ENCODE assay signal across 9 mouse cellular contexts in the genomic region with DNA sequence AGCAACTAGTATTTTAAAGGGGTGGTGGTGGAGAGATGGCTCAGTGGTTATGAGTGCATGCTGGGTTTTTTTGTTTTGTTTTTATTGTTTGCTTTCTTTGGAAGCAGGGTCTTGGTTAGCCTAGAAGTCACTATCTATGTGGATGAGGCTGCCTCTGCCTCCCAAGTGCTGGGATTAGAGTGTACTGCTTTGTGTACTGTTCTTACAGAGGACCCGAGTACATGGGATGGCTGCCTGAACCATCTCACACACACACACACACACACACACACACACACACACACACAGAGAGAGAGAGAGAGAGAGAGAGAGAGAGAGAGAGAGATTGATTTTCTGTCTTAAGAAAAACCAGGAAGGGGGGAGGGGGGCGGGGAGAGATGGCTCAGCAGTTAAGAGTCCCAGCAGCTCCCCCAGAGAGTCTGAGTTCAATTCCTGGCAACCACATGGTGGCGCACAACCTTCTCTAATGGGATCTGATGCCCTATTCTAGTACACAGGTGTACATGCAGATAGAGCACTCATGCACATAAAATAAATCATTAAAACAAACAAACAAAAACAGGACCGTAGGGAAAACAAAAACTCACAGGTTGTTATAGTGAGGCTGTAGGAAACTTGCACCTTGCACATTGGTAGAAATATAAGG. TPM values are rescaled to one million over a fixed set of nuclear protein-coding genes. Genes with fewer than 3 reads are reported as not detected.
DNase-seq lines count a peak whose midpoint lies in the region; ATAC-seq and TF ChIP-seq lines count a peak whose summit lies in the region.
"Had no signal": no experiment of that assay in that cellular context is flagged by ENCODE, and none has a peak within 500 bp of the region (broad histone marks: within the 10 kb centered on the region; RNA-seq: fewer than 3 reads in every experiment).

No protein-coding gene starts in this region.

- H3K36me3 ChIP-seq in hindbrain, embryonic 15.5 days: peaks cover 6% of the 10 kb centered on the region
- H3K36me3 ChIP-seq in liver, embryonic 12.5 days: peaks cover 27% of the 10 kb centered on the region
- peaks cover 5% of the 10 kb centered on the region; the same call in 1 of the 2 replicates for H3K36me3 ChIP-seq in neural tube, embryonic 14.5 days (ENCODE audit: control insufficient read depth, insufficient read depth, low read length)

- H3K4me3 ChIP-seq in layer of hippocampus, adult 2 months: no peak overlapping the region
- no peak overlapping the region for H3K4me3 ChIP-seq in cortical plate, adult 2 months (ENCODE audit: insufficient read depth, low read length)
- H3K4me3 ChIP-seq in hindbrain, embryonic 15.5 days: no peak overlapping the region
- H3K4me3 ChIP-seq in liver, embryonic 12.5 days: no peak overlapping the region
- no peak overlapping the region for H3K4me3 ChIP-seq in neural tube, embryonic 14.5 days (ENCODE audit: low read depth, low read length)
- H3K4me3 ChIP-seq: myocyte had no signal

- TF ChIP-seq CTCF in layer of hippocampus, adult 2 months (conservative IDR thresholded peaks at IDR 0.05): peak; percentile 64
- peak; percentile 47; the same call in 1 of the 2 replicates for TF ChIP-seq CTCF in cortical plate, adult 2 months (IDR thresholded peaks at IDR 0.05; ENCODE audit: extremely low read depth, insufficient read depth, low read length)

- no peak overlapping the region for H3K27ac ChIP-seq in layer of hippocampus, adult 2 months
- no peak overlapping the region for H3K27ac ChIP-seq in cortical plate, adult 2 months (ENCODE audit: insufficient read depth, low read length)
- H3K27ac ChIP-seq in hindbrain, embryonic 15.5 days (replicated peaks): no peak overlapping the region
- H3K27ac ChIP-seq in liver, embryonic 12.5 days: no peak overlapping the region
- no peak overlapping the region for H3K27ac ChIP-seq in neural tube, embryonic 14.5 days (ENCODE audit: low read depth, low read length)

- WGBS in hindbrain, embryonic 15.5 days: 30% methylated on average over 4 of the region's 4 CpGs
- 22% methylated on average over 4 of the region's 4 CpGs for WGBS in liver, embryonic 12.5 days (ENCODE audit: insufficient replicate concordance)
- WGBS in neural tube, embryonic 14.5 days: 28% methylated on average over 4 of the region's 4 CpGs

- TF ChIP-seq POLR2A in cortical plate, adult 2 months (IDR thresholded peaks at IDR 0.05; ENCODE audit: extremely low read depth, insufficient read depth, low read length): no peak

- DNase-seq in layer of hippocampus, adult 2 months (ENCODE audit: low spot score in 2 of 2): peak in 1 of 2 experiments; percentile 46
- DNase-seq in layer of hippocampus, adult 8-10 months (ENCODE audit: low spot score in 2 of 2): no peak
- peak; percentile 35 for DNase-seq in MN1 (ENCODE audit: low spot score)
- DNase-seq in Muller cell, postnatal 12 days (ENCODE audit: inconsistent ontology term): no peak

- H3K27me3 ChIP-seq in hindbrain, embryonic 15.5 days: no peaks in the 10 kb centered on the region
- H3K27me3 ChIP-seq in liver, embryonic 12.5 days (replicated peaks): no peaks in the 10 kb centered on the region
- H3K27me3 ChIP-seq in neural tube, embryonic 14.5 days (ENCODE audit: control insufficient read depth, insufficient read depth, low read length): no peaks in the 10 kb centered on the region

- no peak overlapping the region for H3K9ac ChIP-seq in hindbrain, embryonic 15.5 days
- H3K9ac ChIP-seq in liver, embryonic 12.5 days: no peak overlapping the region
- H3K9ac ChIP-seq in neural tube, embryonic 14.5 days (replicated peaks; ENCODE audit: low read depth, low read length): no peak overlapping the region

- H3K9me3 ChIP-seq in hindbrain, embryonic 15.5 days: no peaks in the 10 kb centered on the region
- H3K9me3 ChIP-seq in liver, embryonic 12.5 days (replicated peaks): no peaks in the 10 kb centered on the region
- no peaks in the 10 kb centered on the region for H3K9me3 ChIP-seq in neural tube, embryonic 14.5 days (ENCODE audit: control insufficient read depth, low read length)

- peak; percentile 74; the same call in 1 of the 2 replicates for ATAC-seq in hindbrain, embryonic 15.5 days (ENCODE audit: low FRiP score, low read depth)
- ATAC-seq in liver, embryonic 12.5 days: peak; percentile 72; the same call in 1 of the 2 replicates
- ATAC-seq in neural tube, embryonic 14.5 days (ENCODE audit: low read depth): peak; percentile 81

- no peaks in the 10 kb centered on the region for H3K4me1 ChIP-seq in cortical plate, adult 2 months (ENCODE audit: control insufficient read depth, insufficient read depth, low read length)
- H3K4me1 ChIP-seq in hindbrain, embryonic 15.5 days (replicated peaks): no peaks in the 10 kb centered on the region
- H3K4me1 ChIP-seq in liver, embryonic 12.5 days: peaks cover 56% of the 10 kb centered on the region
- H3K4me1 ChIP-seq in neural tube, embryonic 14.5 days (ENCODE audit: control insufficient read depth, insufficient read depth, low read length): no peaks in the 10 kb centered on the region

- H3K4me2 ChIP-seq in hindbrain, embryonic 15.5 days: no peak overlapping the region
- no peak overlapping the region for H3K4me2 ChIP-seq in liver, embryonic 12.5 days
- H3K4me2 ChIP-seq in neural tube, embryonic 14.5 days (ENCODE audit: low read depth, low read length): no peak overlapping the region

RNA-seq across cellular contexts. Expression of gene Tmem86b, which starts 7.6 kb away (rescaled TPM):
- 10 to 100 TPM; 17.8 to 21.8 TPM for total RNA-seq in layer of hippocampus, adult 2 months (2021)
- total RNA-seq in layer of hippocampus, adult 8-10 months (2022): 10 to 100 TPM; 15.4 to 27.0 (median 20.7) TPM
- 29.0 and 31.5 TPM in 2 replicates for polyA plus RNA-seq in cortical plate, adult 2 months (2012; rRNA removed)
- 2.3 and 2.5 TPM in 2 replicates for polyA plus RNA-seq in hindbrain, embryonic 15.5 days (2015; fragmentation: Nextera tagmentation; extraction: Ambion mirVana)
- polyA plus RNA-seq in liver, embryonic 12.5 days (2016; fragmentation: Nextera tagmentation; extraction: Ambion mirVana): 25.7 and 26.1 TPM in 2 replicates
- polyA plus RNA-seq in neural tube, embryonic 14.5 days (2014; fragmentation: Nextera tagmentation; extraction: Ambion mirVana): 3.3 and 3.4 TPM in 2 replicates

RNA-seq across cellular contexts. Expression of gene Ptprh, which starts 19.8 kb away (rescaled TPM):
- total RNA-seq in layer of hippocampus, adult 2 months (2021): under 1 TPM; 0.18 to 0.22 TPM
- under 1 TPM; 0.59 to 0.85 (median 0.67) TPM for total RNA-seq in layer of hippocampus, adult 8-10 months (2022)
- polyA plus RNA-seq in cortical plate, adult 2 months (2012; rRNA removed): 1.0 and 1.6 TPM in 2 replicates
- polyA plus RNA-seq in hindbrain, embryonic 15.5 days (2015; fragmentation: Nextera tagmentation; extraction: Ambion mirVana): 1.2 and 1.3 TPM in 2 replicates
- not detected in 2 replicates for polyA plus RNA-seq in liver, embryonic 12.5 days (2016; fragmentation: Nextera tagmentation; extraction: Ambion mirVana)
- polyA plus RNA-seq in neural tube, embryonic 14.5 days (2014; fragmentation: Nextera tagmentation; extraction: Ambion mirVana): 0.20 and 0.22 TPM in 2 replicates
- polyA plus RNA-seq: myocyte had no signal

RNA-seq across cellular contexts. Expression of gene Ppp6r1, which starts 35.2 kb away (rescaled TPM):
- total RNA-seq in layer of hippocampus, adult 2 months (2021): 100 to 1,000 TPM; 133 to 134 TPM
- total RNA-seq in layer of hippocampus, adult 8-10 months (2022): 100 to 1,000 TPM; 130 to 139 (median 134) TPM
- polyA plus RNA-seq in cortical plate, adult 2 months (2012; rRNA removed): 143 and 145 TPM in 2 replicates
- 10.0 and 10.2 TPM in 2 replicates for polyA plus RNA-seq in hindbrain, embryonic 15.5 days (2015; fragmentation: Nextera tagmentation; extraction: Ambion mirVana)
- polyA plus RNA-seq in liver, embryonic 12.5 days (2016; fragmentation: Nextera tagmentation; extraction: Ambion mirVana): 12.0 and 12.7 TPM in 2 replicates
- polyA plus RNA-seq in neural tube, embryonic 14.5 days (2014; fragmentation: Nextera tagmentation; extraction: Ambion mirVana): 6.1 and 10.9 TPM in 2 replicates

Comparison
In these comparisons a context has a peak if more than half of its experiments do, and no peak if none do; other contexts are left out.
1. RNA of gene Ppp6r1, which starts 35.2 kb away (polyA plus RNA-seq): 143 to 145 TPM in cortical plate, adult 2 months; 12.0 to 12.7 TPM in liver, embryonic 12.5 days, 6.1 to 10.9 TPM in neural tube, embryonic 14.5 days and 10.0 to 10.2 TPM in hindbrain, embryonic 15.5 days; every median in the first group is over 10 times any median in the second.
2. Peak in every context shown above with its lines, with median percentiles within 50 percentile points of each other: ATAC-seq.